Mouse (Mus musculus): ENCODE results near the gene Adgrg5. TPM values are rescaled to one million over a fixed set of nuclear protein-coding genes. Genes with fewer than 3 reads are reported as not detected.

The Adgrg5 gene
- polyA plus RNA-seq, 1 experiment from 2014 or later: 0.22 TPM

GRCm38 (mm10) chr8:94974467-94975165 is 51.1 kb downstream of the Adgrg5 start, which contains the start of gene Adgrg1:
Gene Adgrg1 (plus strand): TSS chr8:94974751.
- 0 out of 2 replicates have a peak, but pooled peaks cover 4% of the 10 kb centered on the region for H3K27me3 ChIP-seq
- H3K4me1 ChIP-seq: peaks cover 22% of the 10 kb centered on the region
- H3K9ac ChIP-seq: no peak within 1 kb of the TSS
- no peak within 1 kb of the TSS for H3K4me2 ChIP-seq
- no peaks in the 10 kb centered on the region for H3K9me3 ChIP-seq
- no peak for ATAC-seq (ENCODE audit: insufficient number of reproducible peaks, low FRiP score, low TSS enrichment, low read depth)
- no peaks in the 10 kb centered on the region for H3K36me3 ChIP-seq
- H3K27ac ChIP-seq: no peak within 1 kb of the TSS
- 37% methylated on average over 7 of the region's 7 CpGs for WGBS
- no peak within 1 kb of the TSS for H3K4me3 ChIP-seq

DNA sequence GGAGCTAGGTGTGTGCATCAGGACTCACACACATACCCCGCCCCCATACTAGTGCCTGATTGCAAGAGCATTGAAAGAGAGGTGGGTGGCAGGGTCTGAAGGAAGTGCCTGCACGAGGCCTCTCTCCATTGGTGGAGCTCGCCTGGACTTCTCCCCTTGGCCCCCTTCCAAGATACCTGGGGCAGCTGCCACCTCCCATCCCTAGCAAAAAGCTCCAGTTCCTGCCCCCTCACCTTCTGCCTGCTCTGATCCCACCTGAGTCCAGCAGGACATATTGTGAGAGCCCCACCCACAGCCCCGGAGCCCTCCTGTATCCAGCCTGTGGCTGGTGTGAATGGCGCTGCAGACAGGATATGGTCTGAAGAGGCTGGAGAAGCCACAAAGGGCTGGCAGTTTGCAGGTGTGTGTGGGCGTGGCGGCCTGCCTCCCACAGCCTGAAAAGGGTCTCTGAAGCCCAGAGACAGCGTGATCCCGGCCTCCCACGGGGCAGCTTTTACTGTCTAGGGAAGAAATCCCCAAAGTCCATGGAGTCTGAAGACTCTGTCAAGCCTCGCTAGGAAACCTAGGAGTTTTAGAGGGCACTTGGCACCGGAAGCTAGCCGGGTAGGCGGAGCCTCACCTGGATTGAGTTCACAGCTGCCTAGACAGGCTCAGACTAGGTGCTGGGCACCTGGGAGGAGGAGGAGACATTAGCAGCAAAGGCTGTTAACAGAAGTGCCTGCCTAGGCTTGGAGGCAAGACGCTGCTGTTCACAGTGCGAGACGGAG is 53.3 kb downstream of the Adgrg5 start:
- Histone ChIP-seq H3K27ac (peak overlapping the region; percentile 84), H3K9me3 (no peaks in the 10 kb centered on the region), H3K4me1 (peaks cover 22% of the 10 kb centered on the region), H3K4me2 (peak overlapping the region; percentile 37), H3K4me3 (peak overlapping the region; percentile 36), H3K36me3 (no peaks in the 10 kb centered on the region), H3K9ac (peak overlapping the region; percentile 21; the same call in 1 of the 2 replicates), H3K27me3 (0 out of 2 replicates have a peak, but pooled peaks cover 4% of the 10 kb centered on the region)
- ATAC-seq (ENCODE audit: insufficient number of reproducible peaks, low FRiP score, low TSS enrichment, low read depth): no peak
- WGBS: 12% methylated on average over 17 of the region's 17 CpGs

GRCm38 (mm10) chr8:94978131-94978530 is 54.6 kb downstream of the Adgrg5 start:
- no peak overlapping the region for H3K9ac ChIP-seq
- WGBS: 29% methylated on average over 9 of the region's 9 CpGs
- H3K9me3 ChIP-seq: no peaks in the 10 kb centered on the region
- ATAC-seq (ENCODE audit: insufficient number of reproducible peaks, low FRiP score, low TSS enrichment, low read depth): no peak
- 0 out of 2 replicates have a peak overlapping the region, but pooled peaks have one; percentile 33 for H3K27ac ChIP-seq
- peak overlapping the region; percentile 36 for H3K4me3 ChIP-seq
- peaks cover 27% of the 10 kb centered on the region for H3K4me1 ChIP-seq
- peak overlapping the region; percentile 37 for H3K4me2 ChIP-seq
- H3K27me3 ChIP-seq: 0 out of 2 replicates have a peak, but pooled peaks cover 4% of the 10 kb centered on the region
- H3K36me3 ChIP-seq: no peaks in the 10 kb centered on the region

DNA sequence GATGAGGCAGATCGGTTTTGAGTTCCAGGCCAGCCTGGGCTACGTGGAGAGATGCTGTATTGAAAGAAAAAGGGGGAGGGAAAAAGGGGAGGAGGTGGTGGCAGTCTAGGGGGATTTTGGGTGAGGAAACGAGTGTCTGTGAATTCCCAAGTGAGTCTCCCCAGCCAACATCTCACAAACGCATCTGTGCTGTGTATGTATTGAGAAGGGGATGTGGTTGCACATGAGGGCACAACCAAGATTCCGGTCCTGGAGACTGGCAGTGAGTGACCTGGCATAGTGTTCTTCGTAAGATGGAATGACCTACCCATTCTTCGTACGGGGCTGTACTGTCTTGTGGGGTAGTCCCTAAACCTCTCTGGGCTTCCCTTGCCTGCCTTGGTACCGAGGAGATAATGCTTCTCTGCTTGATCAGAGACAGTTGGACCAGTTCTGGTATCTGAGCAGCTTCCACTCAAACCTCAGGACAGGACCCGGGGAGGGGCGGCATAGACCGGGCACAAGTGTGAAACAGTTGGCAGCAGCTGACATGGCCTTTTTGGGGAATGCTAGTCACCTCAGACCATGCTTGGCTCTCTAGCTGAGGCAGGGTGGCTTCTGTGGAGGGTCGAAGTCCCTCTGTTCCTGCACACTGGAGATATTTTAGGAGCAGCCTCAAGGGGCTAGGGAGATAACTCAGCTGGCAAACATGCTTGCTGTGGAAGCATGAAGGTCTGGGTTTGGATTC is 55.3 kb downstream of the Adgrg5 start:
- Histone ChIP-seq H3K9ac (no peak overlapping the region), H3K4me2 (peak overlapping the region; percentile 37), H3K9me3 (no peaks in the 10 kb centered on the region), H3K4me3 (peak overlapping the region; percentile 36), H3K27me3 (0 out of 2 replicates have a peak, but pooled peaks cover 4% of the 10 kb centered on the region), H3K27ac (no peak overlapping the region), H3K4me1 (peaks cover 33% of the 10 kb centered on the region), H3K36me3 (no peaks in the 10 kb centered on the region)
- ATAC-seq (ENCODE audit: insufficient number of reproducible peaks, low FRiP score, low TSS enrichment, low read depth): no peak
- 67% methylated on average over 13 of the region's 13 CpGs for WGBS

GRCm38 (mm10) chr8:94980176-94980575 is 56.7 kb downstream of the Adgrg5 start:
- Histone ChIP-seq H3K27me3 (0 out of 2 replicates have a peak, but pooled peaks cover 4% of the 10 kb centered on the region), H3K4me1 (peaks cover 46% of the 10 kb centered on the region), H3K36me3 (no peaks in the 10 kb centered on the region), H3K27ac (0 out of 2 replicates have a peak overlapping the region, but pooled peaks have one; percentile 0), H3K9me3 (no peaks in the 10 kb centered on the region), H3K9ac (no peak overlapping the region), H3K4me3 (no peak overlapping the region), H3K4me2 (no peak overlapping the region)
- no peak for ATAC-seq (ENCODE audit: insufficient number of reproducible peaks, low FRiP score, low TSS enrichment, low read depth)
- 85% methylated on average over 5 of the region's 5 CpGs for WGBS

GRCm38 (mm10) chr8:94980976-94981375 is 57.5 kb downstream of the Adgrg5 start:
- H3K36me3 ChIP-seq: no peaks in the 10 kb centered on the region
- 51% methylated on average over 8 of the region's 8 CpGs for WGBS
- 0 out of 2 replicates have a peak, but pooled peaks cover 4% of the 10 kb centered on the region for H3K27me3 ChIP-seq
- H3K9me3 ChIP-seq: no peaks in the 10 kb centered on the region
- H3K9ac ChIP-seq: no peak overlapping the region
- H3K27ac ChIP-seq: 0 out of 2 replicates have a peak overlapping the region, but pooled peaks have one; percentile 0
- no peak overlapping the region for H3K4me2 ChIP-seq
- no peak overlapping the region for H3K4me3 ChIP-seq
- ATAC-seq (ENCODE audit: insufficient number of reproducible peaks, low FRiP score, low TSS enrichment, low read depth): no peak
- H3K4me1 ChIP-seq: peaks cover 47% of the 10 kb centered on the region

DNA sequence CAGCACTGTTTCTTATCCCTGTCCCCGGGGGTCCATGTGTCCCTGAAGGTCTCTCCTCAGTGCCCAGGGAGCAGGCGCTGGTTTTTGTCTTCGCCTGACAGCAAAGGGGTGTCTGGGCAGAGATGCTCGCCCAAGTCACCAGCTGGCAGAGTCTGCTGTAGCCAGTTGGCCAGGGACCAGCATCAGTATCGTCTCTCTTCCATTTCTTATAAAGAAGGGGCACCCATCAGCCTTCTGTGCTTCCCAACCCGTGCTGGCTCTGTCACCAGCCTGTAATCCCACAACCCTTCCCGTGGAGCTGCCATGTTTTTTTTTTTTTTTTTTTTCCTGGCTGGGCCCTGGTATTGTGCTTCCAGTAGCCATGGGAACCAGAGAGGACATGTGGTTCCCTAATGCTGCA is 58.4 kb downstream of the Adgrg5 start:
- Histone ChIP-seq H3K9me3 (no peaks in the 10 kb centered on the region), H3K4me1 (peaks cover 45% of the 10 kb centered on the region), H3K4me2 (no peak overlapping the region), H3K9ac (no peak overlapping the region), H3K4me3 (no peak overlapping the region), H3K36me3 (no peaks in the 10 kb centered on the region), H3K27me3 (0 out of 2 replicates have a peak, but pooled peaks cover 4% of the 10 kb centered on the region), H3K27ac (no peak overlapping the region)
- WGBS: 65% methylated on average over 7 of the region's 7 CpGs
- ATAC-seq (ENCODE audit: insufficient number of reproducible peaks, low FRiP score, low TSS enrichment, low read depth): no peak

DNA sequence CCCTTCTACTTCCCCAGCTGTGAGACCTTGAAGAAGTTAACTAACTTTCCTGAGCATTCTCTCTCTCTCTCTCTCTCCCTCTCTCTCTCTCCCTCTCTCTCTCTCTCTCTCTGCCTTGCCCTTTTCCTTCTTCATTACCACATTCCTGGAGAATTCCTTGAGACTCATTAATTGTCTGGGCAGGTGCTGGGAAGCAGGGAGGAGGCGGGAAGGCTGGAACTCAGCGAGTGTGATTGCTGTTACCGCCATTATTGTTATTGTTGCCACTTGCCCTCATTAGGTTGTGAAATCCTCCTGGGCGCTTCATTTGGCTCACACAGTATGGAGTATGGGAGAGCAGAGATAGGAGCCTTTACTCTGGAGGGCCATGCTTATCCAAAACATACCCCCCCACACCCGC is 59.7 kb downstream of the Adgrg5 start:
- Histone ChIP-seq H3K4me2 (no peak overlapping the region), H3K9ac (no peak overlapping the region), H3K27ac (0 out of 2 replicates have a peak overlapping the region, but pooled peaks have one; percentile 29), H3K9me3 (no peaks in the 10 kb centered on the region), H3K27me3 (0 out of 2 replicates have a peak, but pooled peaks cover 2% of the 10 kb centered on the region), H3K36me3 (no peaks in the 10 kb centered on the region), H3K4me3 (no peak overlapping the region), H3K4me1 (peaks cover 37% of the 10 kb centered on the region)
- 18% methylated on average over 5 of the region's 5 CpGs for WGBS
- ATAC-seq (ENCODE audit: insufficient number of reproducible peaks, low FRiP score, low TSS enrichment, low read depth): no peak

DNA sequence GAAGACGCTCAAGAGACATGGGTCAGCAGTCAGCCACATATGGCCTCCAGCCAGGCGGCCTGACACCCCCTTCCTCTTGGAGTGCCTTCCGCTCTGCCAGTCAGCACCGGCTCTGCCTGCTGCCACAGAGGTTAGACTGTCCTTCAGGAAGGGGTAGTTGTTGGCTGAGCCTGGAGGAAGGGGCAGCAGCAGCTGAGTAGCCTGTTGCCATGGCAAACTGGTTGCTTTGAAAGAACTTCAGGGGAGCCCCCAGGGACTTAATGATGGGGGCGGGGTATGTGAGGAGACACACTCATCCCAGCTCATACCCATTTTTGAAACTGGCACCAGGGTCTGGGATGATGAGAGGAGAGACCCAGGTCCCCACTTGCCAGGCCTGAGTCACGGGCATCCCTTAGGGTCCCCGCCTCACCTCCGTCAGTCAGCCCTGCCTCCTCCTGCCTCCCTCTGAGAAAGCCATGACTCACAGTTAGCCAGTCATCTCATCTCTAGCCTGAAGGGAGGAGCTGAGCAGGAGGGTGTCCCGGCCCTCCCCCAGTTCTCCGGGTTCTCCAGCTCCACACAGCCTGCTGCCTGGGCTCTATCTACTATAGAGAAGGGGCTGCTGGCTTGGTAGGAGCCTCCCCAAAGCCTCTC is 60.5 kb downstream of the Adgrg5 start:
- no peak overlapping the region for H3K9ac ChIP-seq
- peak; percentile 52 for ATAC-seq (ENCODE audit: insufficient number of reproducible peaks, low FRiP score, low TSS enrichment, low read depth)
- peak overlapping the region; percentile 29 for H3K27ac ChIP-seq
- H3K9me3 ChIP-seq: no peaks in the 10 kb centered on the region
- no peak overlapping the region for H3K4me3 ChIP-seq
- peak overlapping the region; percentile 19; the same call in 1 of the 2 replicates for H3K4me2 ChIP-seq
- WGBS: 20% methylated on average over 10 of the region's 10 CpGs
- H3K36me3 ChIP-seq: no peaks in the 10 kb centered on the region
- no peaks in the 10 kb centered on the region for H3K27me3 ChIP-seq
- peaks cover 34% of the 10 kb centered on the region for H3K4me1 ChIP-seq

GRCm38 (mm10) chr8:94985023-94985422 is 61.5 kb downstream of the Adgrg5 start:
- no peak overlapping the region for H3K27ac ChIP-seq

DNA sequence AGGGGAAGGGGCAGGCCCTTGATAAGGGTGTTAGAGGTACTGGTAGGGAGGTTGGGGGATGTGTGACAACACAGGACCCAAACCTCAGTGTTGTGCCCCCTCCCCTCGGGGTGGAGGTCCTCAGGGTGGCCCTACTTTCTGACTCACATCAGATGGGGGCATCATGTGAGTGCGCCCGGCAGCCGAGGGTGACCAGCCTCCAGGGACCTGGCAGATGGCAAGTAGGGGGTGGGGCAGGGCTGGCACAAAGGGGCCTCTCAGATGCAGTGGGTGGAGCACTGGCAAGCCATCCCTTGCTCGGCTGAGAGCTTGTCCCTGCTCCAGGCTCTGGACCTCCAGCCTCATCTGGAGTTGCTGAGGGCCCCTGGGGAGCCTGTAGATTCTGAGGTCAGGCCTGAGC is 63.2 kb downstream of the Adgrg5 start:
- Histone ChIP-seq H3K27ac (no peak overlapping the region), H3K4me2 (no peak overlapping the region), H3K9ac (no peak overlapping the region), H3K36me3 (no peaks in the 10 kb centered on the region), H3K27me3 (no peaks in the 10 kb centered on the region), H3K4me1 (peaks cover 42% of the 10 kb centered on the region), H3K4me3 (no peak overlapping the region), H3K9me3 (no peaks in the 10 kb centered on the region)
- WGBS: 46% methylated on average over 5 of the region's 5 CpGs
- no peak for ATAC-seq (ENCODE audit: insufficient number of reproducible peaks, low FRiP score, low TSS enrichment, low read depth)

More at GRCm38 (mm10) chr8:94985023-94985422, 61.5 kb downstream of the Adgrg5 start:
- no peak overlapping the region for H3K9ac ChIP-seq
- 81% methylated on average over 6 of the region's 6 CpGs for WGBS
- no peaks in the 10 kb centered on the region for H3K9me3 ChIP-seq
- H3K4me3 ChIP-seq: no peak overlapping the region
- no peaks in the 10 kb centered on the region for H3K36me3 ChIP-seq
- H3K4me2 ChIP-seq: no peak overlapping the region
- peaks cover 34% of the 10 kb centered on the region for H3K4me1 ChIP-seq
- ATAC-seq (ENCODE audit: insufficient number of reproducible peaks, low FRiP score, low TSS enrichment, low read depth): no peak
- H3K27me3 ChIP-seq: no peaks in the 10 kb centered on the region
